Mouse (Mus musculus) testis, adult 2 months (tissue): ENCODE results near the gene Atg101.
A peak's percentile ranks its signal among the peaks of the same experiment; 100 is the strongest.

Source experiments
- CTCF ChIP-seq: fragments of 200-500 bp; IDR thresholded peaks from 2 replicates; pipeline ENCODE4 v1.5.1; 2012; ENCODE audit warnings: low read depth, mild to moderate bottlenecking, inconsistent platforms, low read length, moderate library complexity; ENCODE audit not compliant: control insufficient read depth, insufficient read depth, insufficient replicate concordance
- POLR2A ChIP-seq: fragments of 200-500 bp; IDR thresholded peaks from 2 replicates; pipeline ENCODE4 v1.6.1; 2012; ENCODE audit warnings: low read depth, mild to moderate bottlenecking, inconsistent platforms, low read length, moderate library complexity; ENCODE audit not compliant: control insufficient read depth

- TF ChIP-seq CTCF = no peak
- TF ChIP-seq POLR2A = peak; percentile 67; the same call in 1 of the 2 replicates
Observed at GRCm38 (mm10) chr15:101298550-101298949, 14.5 kb downstream of the Atg101 start.
